Mouse (Mus musculus) neural tube, embryonic 12.5 days (tissue): ENCODE data around the gene Gpr37l1. TPM values are rescaled to one million over a fixed set of nuclear protein-coding genes. Genes with fewer than 3 reads are reported as not detected.

ENCODE experiments used
- ATAC-seq: fragments of 200-750 bp; cut with Nextera tagmentation; 2 replicates; pipeline ENCODE4 v1.8.0; 2017; ENCODE audit warnings: low read depth, mild to moderate bottlenecking, moderate TSS enrichment, moderate library complexity; ENCODE audit not compliant: low FRiP score
- H3K27ac ChIP-seq: fragments of 300-500 bp; sonication (generic); 2 replicates; pipeline ENCODE4 v1.5.1; 2016
- H3K27me3 ChIP-seq: fragments of 300-500 bp; sonication (generic); replicated peaks from 2 replicates; pipeline ENCODE4 v1.6.1; 2016; ENCODE audit warnings: mild to moderate bottlenecking
- H3K36me3 ChIP-seq: fragments of 300-500 bp; sonication (generic); 2 replicates; pipeline ENCODE4 v1.6.1; 2016; ENCODE audit warnings: mild to moderate bottlenecking
- H3K4me1 ChIP-seq: fragments of 300-500 bp; sonication (generic); 2 replicates; pipeline ENCODE4 v1.6.1; 2016
- H3K4me2 ChIP-seq: fragments of 300-500 bp; sonication (generic); replicated peaks from 2 replicates; pipeline ENCODE4 v1.6.1; 2016; ENCODE audit warnings: mild to moderate bottlenecking
- H3K4me3 ChIP-seq: fragments of 300-500 bp; sonication (generic); 2 replicates; pipeline ENCODE4 v1.5.1; 2016
- H3K9ac ChIP-seq: fragments of 300-500 bp; sonication (generic); 2 replicates; pipeline ENCODE4 v1.6.1; 2016; ENCODE audit warnings: mild to moderate bottlenecking
- H3K9me3 ChIP-seq: fragments of 300-500 bp; sonication (generic); 2 replicates; pipeline ENCODE4 v1.6.1; 2016; ENCODE audit warnings: mild to moderate bottlenecking
- WGBS: fragments of 180-500 bp; shearing (Covaris S2); methylation state at CpG from one replicate; pipeline ENCODE4 v1.1.7; 2016; 5-methylcytosine and 5-hydroxymethylcytosine counted together
- polyA plus RNA-seq: library from polyadenylated mRNA; unstranded; fragments of >200 nt; fragmentation: Nextera tagmentation; extraction: Ambion mirVana; gene quantifications from 2 replicates; pipeline ENCODE4 v1.2.1, GENCODE M21; 2016

Gene Gpr37l1
- polyA plus RNA-seq, result 0.11 and 0.16 TPM in 2 replicates

DNA sequence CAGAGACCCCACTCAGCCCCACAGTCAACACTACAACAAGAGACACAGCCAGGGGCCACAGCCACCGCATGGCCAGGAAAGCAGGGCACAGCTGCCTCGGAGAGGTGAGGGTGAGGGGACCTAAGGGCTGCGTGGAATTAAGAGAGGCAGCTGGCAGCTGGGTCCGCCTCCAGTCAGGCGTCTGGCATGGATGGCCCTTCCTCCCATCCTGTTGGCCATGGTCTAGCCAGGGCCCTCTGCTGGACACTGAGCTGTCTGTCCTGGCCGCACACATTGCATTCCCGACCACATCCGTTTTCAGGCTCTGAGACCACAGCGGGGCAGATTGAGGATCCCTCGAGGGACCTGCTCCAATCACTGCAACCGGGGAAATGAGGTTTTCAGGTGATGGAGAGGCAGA, at the start of gene Gpr37l1:
Gene Gpr37l1 (minus strand): TSS at position 247 of the 400 bp plus-strand sequence.
- no peak for ATAC-seq
- no peak within 1 kb of the TSS for H3K9ac ChIP-seq
- 61% methylated on average over 11 of the region's 11 CpGs for WGBS
- H3K4me3 ChIP-seq, result no peak within 1 kb of the TSS
- no peaks in the 10 kb centered on the region for H3K9me3 ChIP-seq
- H3K27ac ChIP-seq, result no peak within 1 kb of the TSS
- no peaks in the 10 kb centered on the region for H3K36me3 ChIP-seq
- no peak within 1 kb of the TSS for H3K4me2 ChIP-seq
- H3K4me1 ChIP-seq, result no peaks in the 10 kb centered on the region
- no peaks in the 10 kb centered on the region for H3K27me3 ChIP-seq

DNA sequence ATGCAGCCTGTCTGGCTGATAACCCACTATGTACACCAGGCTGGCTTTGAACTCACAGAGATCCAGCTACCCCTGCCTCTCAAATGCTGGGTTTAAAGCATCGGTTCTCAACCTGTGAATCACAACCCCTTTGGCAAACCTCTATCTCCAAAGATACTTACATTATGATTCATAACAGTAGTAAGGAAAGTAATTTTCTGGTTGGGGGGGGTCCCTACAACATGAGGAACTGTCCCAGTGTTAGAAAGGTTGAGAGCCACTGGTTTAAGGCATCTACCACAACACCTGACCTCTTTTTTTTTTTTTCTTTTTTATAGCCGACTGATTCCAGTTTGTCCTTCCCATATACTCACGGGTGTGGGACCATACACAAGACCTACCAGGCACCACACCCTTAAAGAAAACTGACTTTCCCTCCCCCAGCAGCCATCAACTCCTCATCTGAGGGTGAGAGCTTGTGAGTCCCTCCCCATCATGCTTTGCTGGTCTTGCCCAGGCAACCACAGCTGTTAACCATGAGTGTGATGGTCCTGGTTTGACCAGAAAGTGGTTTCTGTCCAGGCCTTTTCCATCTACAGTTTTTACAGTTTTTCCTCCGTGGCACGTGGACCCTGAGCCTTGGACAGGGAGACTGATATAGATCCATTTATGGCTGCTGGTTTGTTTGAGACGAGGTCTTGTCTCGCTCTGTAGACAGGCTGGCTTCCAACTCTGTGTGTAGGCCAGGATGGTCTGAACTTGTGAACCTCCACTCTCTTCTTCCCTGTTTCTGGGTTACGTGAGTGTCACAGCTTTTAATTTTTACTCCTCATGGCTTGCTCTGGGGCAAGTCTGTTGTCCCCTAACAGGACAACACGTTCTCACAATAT, 46.5 kb upstream of the Gpr37l1 start:
- no peak for ATAC-seq
- no peaks in the 10 kb centered on the region for H3K36me3 ChIP-seq
- H3K27me3 ChIP-seq, result no peaks in the 10 kb centered on the region
- H3K9me3 ChIP-seq, result no peaks in the 10 kb centered on the region
- H3K27ac ChIP-seq, result no peak overlapping the region
- no peaks in the 10 kb centered on the region for H3K4me1 ChIP-seq
- 88% methylated on average over 9 of the region's 9 CpGs for WGBS
- H3K4me3 ChIP-seq, result no peak overlapping the region
- H3K9ac ChIP-seq, result no peak overlapping the region
- no peak overlapping the region for H3K4me2 ChIP-seq

DNA sequence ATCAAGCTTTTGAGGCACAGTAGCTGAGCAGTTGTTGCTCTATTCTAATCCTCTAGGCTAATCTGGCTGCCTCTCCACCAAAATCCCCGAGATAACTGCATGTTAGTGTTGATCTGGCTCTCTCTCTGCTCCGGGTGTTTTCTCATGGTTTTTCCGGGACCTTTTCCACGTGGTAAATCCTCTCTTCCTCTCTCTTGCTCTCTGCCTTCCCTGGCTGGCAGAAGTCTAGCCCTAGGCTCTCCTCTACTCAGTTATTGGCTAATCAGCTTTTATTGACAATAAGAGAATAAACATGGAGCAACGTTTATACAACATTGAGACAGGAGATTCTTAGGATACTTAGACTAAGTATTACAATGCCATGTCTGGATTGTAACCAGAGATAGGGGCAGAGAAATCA, 42.9 kb upstream of the Gpr37l1 start:
- H3K4me3 ChIP-seq, result no peak overlapping the region
- H3K4me1 ChIP-seq, result no peaks in the 10 kb centered on the region
- H3K9ac ChIP-seq, result no peak overlapping the region
- ATAC-seq, result no peak
- H3K4me2 ChIP-seq, result no peak overlapping the region
- 77% methylated on average over 5 of the region's 5 CpGs for WGBS
- no peaks in the 10 kb centered on the region for H3K36me3 ChIP-seq
- no peaks in the 10 kb centered on the region for H3K9me3 ChIP-seq
- no peak overlapping the region for H3K27ac ChIP-seq
- no peaks in the 10 kb centered on the region for H3K27me3 ChIP-seq

DNA sequence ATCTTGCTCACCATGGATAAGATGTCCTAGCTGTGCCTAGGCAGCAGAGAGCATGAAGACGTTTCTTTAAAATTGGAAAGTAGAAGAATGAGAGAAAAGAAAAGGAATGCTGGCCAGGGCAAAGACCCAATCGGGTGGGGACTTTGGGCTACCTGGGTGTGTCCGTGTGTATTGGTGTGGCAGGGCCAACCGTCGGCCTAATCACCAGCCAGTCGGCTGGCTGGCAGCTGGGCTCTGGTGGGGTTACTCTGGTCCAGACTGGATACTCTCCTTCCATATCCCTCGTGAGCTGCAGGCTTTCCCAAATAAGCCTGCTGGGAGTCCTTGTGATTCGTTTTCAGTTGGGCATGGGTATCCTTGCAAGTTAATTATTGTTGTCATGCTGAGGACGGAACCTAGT, 41.2 kb upstream of the Gpr37l1 start:
- H3K9me3 ChIP-seq, result no peaks in the 10 kb centered on the region
- no peak for ATAC-seq
- no peak overlapping the region for H3K4me2 ChIP-seq
- no peak overlapping the region for H3K27ac ChIP-seq
- no peaks in the 10 kb centered on the region for H3K27me3 ChIP-seq
- H3K4me3 ChIP-seq, result no peak overlapping the region
- H3K36me3 ChIP-seq, result no peaks in the 10 kb centered on the region
- no peak overlapping the region for H3K9ac ChIP-seq
- no peaks in the 10 kb centered on the region for H3K4me1 ChIP-seq
- WGBS, result 77% methylated on average over 9 of the region's 9 CpGs

DNA sequence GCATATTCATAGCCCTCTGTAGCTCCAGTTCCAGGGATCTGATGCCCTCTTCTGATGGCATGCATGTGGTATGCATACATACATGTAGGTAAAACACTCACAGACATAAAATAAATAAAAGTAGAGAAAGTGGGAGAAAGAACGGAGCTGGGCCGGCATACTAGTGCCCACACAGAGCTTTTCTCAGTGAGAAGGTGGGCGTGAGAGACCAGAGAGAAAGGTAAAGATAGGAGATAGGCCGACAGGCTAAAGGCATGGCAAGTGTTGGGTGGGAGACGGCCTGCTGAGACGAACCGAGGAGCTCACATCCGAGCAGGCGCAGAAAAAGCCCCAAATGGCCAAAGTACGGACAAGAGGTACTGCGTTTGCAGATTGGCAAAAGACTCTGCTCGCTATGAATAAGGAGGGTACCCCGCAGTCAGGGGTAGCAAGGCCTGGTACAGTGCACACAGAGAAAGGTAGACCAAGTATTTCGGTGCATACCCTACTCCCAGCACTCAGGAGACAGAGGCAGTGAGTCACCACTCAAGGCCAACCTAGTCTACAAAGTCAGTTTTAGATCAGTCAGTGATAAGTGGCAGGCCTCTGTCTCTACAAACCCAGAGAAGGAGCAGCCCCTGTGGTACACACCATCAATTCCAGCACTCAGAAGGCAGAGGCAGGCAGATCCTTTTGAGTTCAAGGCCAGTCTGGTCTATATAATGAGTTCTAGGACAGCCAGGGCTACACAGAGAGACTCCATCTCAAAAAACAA, 39.3 kb upstream of the Gpr37l1 start:
- no peaks in the 10 kb centered on the region for H3K27me3 ChIP-seq
- H3K9me3 ChIP-seq, result no peaks in the 10 kb centered on the region
- H3K4me2 ChIP-seq, result no peak overlapping the region
- WGBS, result 94% methylated on average over 14 of the region's 14 CpGs
- no peaks in the 10 kb centered on the region for H3K36me3 ChIP-seq
- no peak for ATAC-seq
- H3K4me1 ChIP-seq, result no peaks in the 10 kb centered on the region
- H3K27ac ChIP-seq, result no peak overlapping the region
- no peak overlapping the region for H3K4me3 ChIP-seq
- H3K9ac ChIP-seq, result no peak overlapping the region

GRCm38 (mm10) chr1:135205257-135205656, 37.8 kb upstream of the Gpr37l1 start:
- 56% methylated on average over 4 of the region's 4 CpGs for WGBS
- no peak for ATAC-seq
- H3K36me3 ChIP-seq, result no peaks in the 10 kb centered on the region
- no peak overlapping the region for H3K4me3 ChIP-seq
- no peaks in the 10 kb centered on the region for H3K27me3 ChIP-seq
- H3K9me3 ChIP-seq, result no peaks in the 10 kb centered on the region
- H3K27ac ChIP-seq, result no peak overlapping the region
- no peak overlapping the region for H3K4me2 ChIP-seq
- H3K9ac ChIP-seq, result no peak overlapping the region
- no peaks in the 10 kb centered on the region for H3K4me1 ChIP-seq

GRCm38 (mm10) chr1:135204196-135205126, 37.0 kb upstream of the Gpr37l1 start:
- Histone ChIP-seq H3K27me3 (no peaks in the 10 kb centered on the region), H3K4me2 (no peak overlapping the region), H3K4me1 (peaks cover under 1% of the 10 kb centered on the region), H3K27ac (no peak overlapping the region), H3K9me3 (no peaks in the 10 kb centered on the region), H3K4me3 (no peak overlapping the region), H3K36me3 (no peaks in the 10 kb centered on the region), H3K9ac (no peak overlapping the region)
- no peak for ATAC-seq
- 34% methylated on average over 12 of the region's 12 CpGs for WGBS

- H3K4me2 ChIP-seq, result no peak overlapping the region
- 69% methylated on average over 4 of the region's 4 CpGs for WGBS
These were observed 32.9 kb upstream of the Gpr37l1 start for GRCm38 (mm10) chr1:135200400-135200799.

DNA sequence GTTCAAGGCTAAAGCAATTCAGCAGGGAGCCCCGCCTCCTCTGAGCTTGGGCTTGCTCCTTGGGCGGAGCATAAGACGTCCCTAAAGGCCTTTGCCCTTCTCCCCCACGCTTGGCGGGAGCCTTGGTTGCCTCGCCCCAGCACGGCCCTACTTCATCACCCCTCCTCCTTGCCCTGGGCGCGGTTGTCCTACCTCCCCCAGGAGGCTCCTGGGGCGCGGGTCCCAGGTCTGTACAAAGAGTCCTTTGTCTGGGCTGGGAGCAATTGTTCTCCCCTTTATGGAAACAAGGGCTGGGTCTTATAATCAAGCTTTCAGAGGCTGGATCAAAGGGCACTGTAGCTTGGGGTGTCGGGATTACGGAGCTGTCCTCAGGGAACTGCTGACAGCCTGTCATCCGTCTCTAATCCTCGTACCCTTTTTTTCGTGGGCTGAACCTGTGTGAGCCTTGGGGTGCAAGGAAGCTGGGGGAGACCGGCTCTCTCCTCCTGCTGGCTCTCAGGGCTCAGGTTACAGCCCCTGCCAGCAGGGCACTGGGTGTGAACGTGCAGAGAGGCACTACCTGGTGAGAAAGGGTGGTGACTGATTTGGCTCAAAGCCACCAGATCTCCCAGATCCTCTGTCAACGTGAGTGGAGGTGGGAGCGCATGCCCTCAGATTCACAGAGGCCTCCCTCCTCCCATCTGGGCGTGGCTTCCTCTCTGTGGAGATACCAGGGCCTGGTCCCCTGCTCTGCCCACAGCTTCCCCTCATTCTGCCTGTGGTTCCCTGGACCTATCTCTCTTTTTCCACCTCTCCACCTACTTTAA, 31.7 kb upstream of the Gpr37l1 start:
- no peak overlapping the region for H3K27ac ChIP-seq

More at GRCm38 (mm10) chr1:135200400-135200799, 32.9 kb upstream of the Gpr37l1 start:
- Histone ChIP-seq H3K9me3 (no peaks in the 10 kb centered on the region), H3K36me3 (no peaks in the 10 kb centered on the region), H3K27me3 (no peaks in the 10 kb centered on the region), H3K9ac (no peak overlapping the region), H3K4me3 (no peak overlapping the region), H3K27ac (no peak overlapping the region), H3K4me1 (peaks cover 8% of the 10 kb centered on the region)
- no peak for ATAC-seq

DNA sequence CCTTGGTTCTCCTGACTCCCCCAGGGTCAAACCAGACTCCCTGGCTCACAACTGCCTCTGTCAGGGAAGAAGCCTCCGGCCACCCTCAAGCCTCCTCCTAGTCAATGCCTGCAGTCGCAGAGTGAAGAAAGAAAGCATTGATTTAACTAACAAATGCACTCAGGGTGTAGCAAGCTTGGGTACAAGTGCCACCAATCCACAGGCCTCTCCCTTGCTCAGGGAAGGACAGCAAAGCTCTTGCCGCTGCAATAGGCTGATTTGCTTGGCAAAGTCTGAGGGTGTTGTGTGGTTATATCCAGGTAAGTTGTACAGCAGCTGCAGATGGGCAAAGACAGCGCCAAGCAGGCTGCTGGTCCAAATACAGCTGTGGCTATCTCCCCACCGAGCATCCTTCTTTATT, 30.9 kb upstream of the Gpr37l1 start:
- H3K4me1 ChIP-seq, result peaks cover 8% of the 10 kb centered on the region
- no peak overlapping the region; the same call in 1 of the 2 replicates for H3K4me2 ChIP-seq
- H3K9me3 ChIP-seq, result no peaks in the 10 kb centered on the region
- no peak overlapping the region for H3K4me3 ChIP-seq
- no peak overlapping the region for H3K27ac ChIP-seq
- 29% methylated on average over 5 of the region's 5 CpGs for WGBS
- ATAC-seq, result no peak
- no peaks in the 10 kb centered on the region for H3K36me3 ChIP-seq
- no peak overlapping the region for H3K9ac ChIP-seq
- H3K27me3 ChIP-seq, result no peaks in the 10 kb centered on the region

More for the DNA sequence above, 31.7 kb upstream of the Gpr37l1 start:
- Histone ChIP-seq H3K36me3 (no peaks in the 10 kb centered on the region), H3K4me2 (peak overlapping the region; percentile 54), H3K27me3 (no peaks in the 10 kb centered on the region), H3K9me3 (no peaks in the 10 kb centered on the region), H3K4me1 (peaks cover 8% of the 10 kb centered on the region), H3K9ac (peak overlapping the region; percentile 35; the same call in 1 of the 2 replicates), H3K4me3 (no peak overlapping the region)
- peak; percentile 63; the same call in 1 of the 2 replicates for ATAC-seq
- WGBS, result 2% methylated on average over 21 of the region's 21 CpGs

- WGBS, result 89% methylated on average over 6 of the region's 6 CpGs
- Histone ChIP-seq H3K4me1 (peaks cover 8% of the 10 kb centered on the region), H3K27ac (no peak overlapping the region), H3K9me3 (no peaks in the 10 kb centered on the region), H3K36me3 (no peaks in the 10 kb centered on the region), H3K4me3 (no peak overlapping the region), H3K4me2 (no peak overlapping the region), H3K27me3 (no peaks in the 10 kb centered on the region), H3K9ac (no peak overlapping the region)
- ATAC-seq, result no peak
These were observed 28.5 kb upstream of the Gpr37l1 start for GRCm38 (mm10) chr1:135195907-135196440.
